Mouse (Mus musculus) testis, adult 2 months (tissue): Measurements from ENCODE around the gene Lilr4b. TPM values are rescaled to one million over a fixed set of nuclear protein-coding genes. Genes with fewer than 3 reads are reported as not detected.
"Not testable (repeated sequence)": the region's sequence is repeated elsewhere in the genome, so short reads cannot be mapped to it uniquely, and the experiment has no call there.

Experiments
- H3K27ac ChIP-seq: fragments of 200-500 bp; 2 replicates; pipeline ENCODE4 v1.5.1; 2012; ENCODE audit warnings: low read depth, low read length; ENCODE audit not compliant: control insufficient read depth, insufficient read depth
- H3K27me3 ChIP-seq: fragments of 200-500 bp; 2 replicates; pipeline ENCODE4 v1.6.1; 2012; ENCODE audit warnings: mild to moderate bottlenecking, low read length, moderate library complexity; ENCODE audit not compliant: control insufficient read depth, insufficient read depth
- H3K36me3 ChIP-seq: fragments of 200-500 bp; 2 replicates; pipeline ENCODE4 v1.6.1; 2012; ENCODE audit warnings: mild to moderate bottlenecking, low read length; ENCODE audit not compliant: control insufficient read depth, insufficient read depth
- H3K4me1 ChIP-seq: fragments of 200-500 bp; 2 replicates; pipeline ENCODE4 v1.6.1; 2012; ENCODE audit warnings: low read length; ENCODE audit not compliant: control insufficient read depth, insufficient read depth
- H3K4me3 ChIP-seq: fragments of 200-500 bp; 2 replicates; pipeline ENCODE4 v1.5.1; 2012; ENCODE audit warnings: low read depth, mild to moderate bottlenecking, low read length, moderate library complexity, mixed read lengths; ENCODE audit not compliant: control insufficient read depth
- CTCF ChIP-seq: fragments of 200-500 bp; IDR thresholded peaks from 2 replicates; pipeline ENCODE4 v1.5.1; 2012; ENCODE audit warnings: low read depth, mild to moderate bottlenecking, inconsistent platforms, low read length, moderate library complexity; ENCODE audit not compliant: control insufficient read depth, insufficient read depth, insufficient replicate concordance
- POLR2A ChIP-seq: fragments of 200-500 bp; IDR thresholded peaks from 2 replicates; pipeline ENCODE4 v1.6.1; 2012; ENCODE audit warnings: low read depth, mild to moderate bottlenecking, inconsistent platforms, low read length, moderate library complexity; ENCODE audit not compliant: control insufficient read depth
- polyA plus RNA-seq: library from polyadenylated mRNA; depleted of rRNA; stranded (reverse); fragments of >200 nt; gene quantifications from 2 replicates; pipeline ENCODE4 v1.2.3, GENCODE M21; 2012; rRNA removed

Lilr4b gene
- 0.40 and 0.65 TPM in 2 replicates for polyA plus RNA-seq

- H3K4me3 ChIP-seq, H3K4me1 ChIP-seq, H3K27me3 ChIP-seq, H3K36me3 ChIP-seq, H3K27ac ChIP-seq: not testable (repeated sequence)
Observed at GRCm38 (mm10) chr10:51480397-51480796, at the start of gene Lilr4b, which contains the start of gene Gm49339. TSS of gene Lilr4b (plus strand) at chr10:51480632. TSS of gene Gm49339 (plus strand) at chr10:51480612.

- Histone ChIP-seq H3K27me3 (no peaks in the 10 kb centered on the region), H3K4me3 (no peak overlapping the region), H3K27ac (no peak overlapping the region), H3K36me3 (no peaks in the 10 kb centered on the region), H3K4me1 (no peaks in the 10 kb centered on the region)
- TF ChIP-seq CTCF, result no peak
- TF ChIP-seq POLR2A, result no peak
Observed at GRCm38 (mm10) chr10:51432940-51433339, 47.5 kb upstream of the Lilr4b start.

GRCm38 (mm10) chr10:51435684-51436083, 44.7 kb upstream of the Lilr4b start:
- Histone ChIP-seq H3K36me3 (no peaks in the 10 kb centered on the region), H3K27ac (no peak overlapping the region), H3K4me3 (no peak overlapping the region), H3K4me1 (no peaks in the 10 kb centered on the region), H3K27me3 (no peaks in the 10 kb centered on the region)
- TF ChIP-seq CTCF (no peak), POLR2A (no peak)

GRCm38 (mm10) chr10:51451610-51452009, 28.8 kb upstream of the Lilr4b start:
- Histone ChIP-seq H3K27me3 (no peaks in the 10 kb centered on the region), H3K36me3 (no peaks in the 10 kb centered on the region), H3K27ac (no peak overlapping the region), H3K4me3 (no peak overlapping the region), H3K4me1 (no peaks in the 10 kb centered on the region)
- TF ChIP-seq CTCF (no peak), POLR2A (no peak)

GRCm38 (mm10) chr10:51453616-51454298, 26.7 kb upstream of the Lilr4b start:
- H3K27ac ChIP-seq, result no peak overlapping the region
- no peaks in the 10 kb centered on the region for H3K27me3 ChIP-seq
- H3K36me3 ChIP-seq, result no peaks in the 10 kb centered on the region
- H3K4me1 ChIP-seq, result no peaks in the 10 kb centered on the region
- no peak overlapping the region for H3K4me3 ChIP-seq
- no peak for TF ChIP-seq POLR2A
- TF ChIP-seq CTCF, result no peak

- Histone ChIP-seq H3K4me3 (no peak overlapping the region), H3K36me3 (no peaks in the 10 kb centered on the region), H3K27me3 (no peaks in the 10 kb centered on the region), H3K27ac (no peak overlapping the region), H3K4me1 (no peaks in the 10 kb centered on the region)
- no peak for TF ChIP-seq CTCF
- no peak for TF ChIP-seq POLR2A
Observed at GRCm38 (mm10) chr10:51454365-51454764, 26.1 kb upstream of the Lilr4b start.

- H3K27me3 ChIP-seq, result no peaks in the 10 kb centered on the region
- H3K27ac ChIP-seq, result no peak overlapping the region
- no peaks in the 10 kb centered on the region for H3K4me1 ChIP-seq
- TF ChIP-seq POLR2A (no peak), CTCF (no peak)
- H3K36me3 ChIP-seq, result no peaks in the 10 kb centered on the region
- no peak overlapping the region for H3K4me3 ChIP-seq
Observed at GRCm38 (mm10) chr10:51455762-51456161, 24.7 kb upstream of the Lilr4b start.

- Histone ChIP-seq H3K27me3 (no peaks in the 10 kb centered on the region), H3K4me1 (no peaks in the 10 kb centered on the region), H3K4me3 (no peak overlapping the region), H3K36me3 (no peaks in the 10 kb centered on the region), H3K27ac (no peak overlapping the region)
- no peak for TF ChIP-seq CTCF
- TF ChIP-seq POLR2A, result no peak
Observed at GRCm38 (mm10) chr10:51456369-51456768, 24.1 kb upstream of the Lilr4b start.

- not testable (repeated sequence) for H3K27me3 ChIP-seq, H3K4me1 ChIP-seq, H3K27ac ChIP-seq, H3K4me3 ChIP-seq, H3K36me3 ChIP-seq
Observed at GRCm38 (mm10) chr10:51463800-51464199, 16.6 kb upstream of the Lilr4b start.

- H3K27ac ChIP-seq, H3K4me3 ChIP-seq, H3K36me3 ChIP-seq, H3K4me1 ChIP-seq, H3K27me3 ChIP-seq: not testable (repeated sequence)
Observed at GRCm38 (mm10) chr10:51490691-51491090, 10.3 kb downstream of the Lilr4b start, which contains the start of gene Lilrb4a. TSS of gene Lilrb4a (plus strand) at chr10:51490956.
